Mouse (Mus musculus) thymus, adult 2 months (tissue): Measurements from ENCODE around the gene Adprm. TPM values are rescaled to one million over a fixed set of nuclear protein-coding genes. Genes with fewer than 3 reads are reported as not detected.
"Not testable (repeated sequence)": the region's sequence is repeated elsewhere in the genome, so short reads cannot be mapped to it uniquely, and the experiment has no call there.

Experiments
- DNase-seq: peaks from one replicate; pipeline ENCODE4 v3.0.0; 2021
- H3K27ac ChIP-seq: fragments of 200-500 bp; 2 replicates; pipeline ENCODE4 v1.5.1; 2012; ENCODE audit warnings: low read length, control low read depth; ENCODE audit not compliant: control insufficient read depth, insufficient read depth
- H3K27me3 ChIP-seq: fragments of 200-500 bp; 2 replicates; pipeline ENCODE4 v1.6.1; 2012; ENCODE audit warnings: mild to moderate bottlenecking, low read length, moderate library complexity, mixed read lengths; ENCODE audit not compliant: control insufficient read depth, insufficient read depth
- H3K36me3 ChIP-seq: fragments of 200-500 bp; 2 replicates; pipeline ENCODE4 v1.6.1; 2012; ENCODE audit warnings: mild to moderate bottlenecking, low read length, moderate library complexity; ENCODE audit not compliant: control insufficient read depth, insufficient read depth
- H3K4me1 ChIP-seq: fragments of 200-500 bp; replicated peaks from 2 replicates; pipeline ENCODE4 v1.6.1; 2012; ENCODE audit warnings: low read length; ENCODE audit not compliant: control insufficient read depth, insufficient read depth
- H3K4me3 ChIP-seq: fragments of 200-500 bp; 2 replicates; pipeline ENCODE4 v1.5.1; 2012; ENCODE audit warnings: mild to moderate bottlenecking, low read length, control low read depth, moderate library complexity; ENCODE audit not compliant: control insufficient read depth, insufficient read depth
- CTCF ChIP-seq: fragments of 200-500 bp; IDR thresholded peaks from 2 replicates; pipeline ENCODE4 v1.5.1; 2012; ENCODE audit warnings: mild to moderate bottlenecking, control low read depth, low read length, moderate library complexity, borderline replicate concordance; ENCODE audit not compliant: control insufficient read depth, poor library complexity, insufficient read depth; ENCODE audit errors: extremely low read depth
- POLR2A ChIP-seq: fragments of 200-500 bp; IDR thresholded peaks from 2 replicates; pipeline ENCODE4 v1.6.1; 2012; ENCODE audit warnings: mild to moderate bottlenecking, low read length, control low read depth, moderate library complexity; ENCODE audit not compliant: control insufficient read depth, poor library complexity, insufficient read depth; ENCODE audit errors: extremely low read depth
- WGBS: fragments of 180-500 bp; shearing (Covaris S2); methylation state at CpG from one replicate; pipeline ENCODE4 v1.1.7; 2018; 5-methylcytosine and 5-hydroxymethylcytosine counted together
- polyA plus RNA-seq: library from polyadenylated mRNA; depleted of rRNA; stranded (reverse); fragments of >200 nt; gene quantifications from 2 replicates; pipeline ENCODE4 v1.2.3, GENCODE M21; 2012

Gene Adprm
- polyA plus RNA-seq, 1 experiment: 26.2 TPM

DNA sequence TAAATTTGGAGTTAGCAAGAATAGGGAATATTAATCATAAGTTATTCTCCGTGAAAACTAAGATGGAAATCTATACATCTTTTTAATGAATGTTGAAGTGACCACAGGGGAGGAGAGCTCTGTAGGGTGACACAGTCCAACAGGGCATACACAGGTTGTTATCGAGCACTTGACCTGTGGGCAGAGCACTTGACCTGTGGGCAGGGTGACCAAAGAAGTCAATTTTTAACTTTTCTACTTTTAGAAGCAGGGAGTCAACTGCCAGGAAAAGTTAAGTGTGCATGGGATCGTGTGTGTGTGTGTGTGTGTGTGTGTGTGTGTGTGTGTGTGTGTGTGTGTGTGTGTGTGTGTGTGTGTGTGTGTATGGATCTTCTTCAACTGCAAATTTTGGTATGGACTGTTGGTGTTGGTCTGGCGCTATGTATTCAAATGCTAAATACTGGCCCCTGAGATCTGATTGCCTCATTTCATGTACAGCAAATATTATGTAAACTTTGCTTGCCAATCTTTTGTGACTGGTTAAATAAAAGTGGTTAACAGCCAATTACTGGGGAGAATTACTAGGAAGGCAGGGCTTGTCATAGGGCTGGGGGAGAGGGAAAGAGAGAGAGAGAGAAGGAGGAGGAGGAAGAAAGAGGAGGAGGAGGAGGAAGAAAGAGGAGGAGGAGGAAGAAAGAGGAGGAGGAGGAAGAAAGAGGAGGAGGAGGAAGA lies 17.5 kb downstream of the Adprm start:
- Histone ChIP-seq H3K4me1 (no peaks in the 10 kb centered on the region), H3K4me3 (no peak overlapping the region), H3K27ac (no peak overlapping the region), H3K27me3 (no peaks in the 10 kb centered on the region), H3K36me3 (peaks cover 13% of the 10 kb centered on the region)
- DNase-seq: no peak
- 89% methylated on average over 4 of the region's 4 CpGs for WGBS
- TF ChIP-seq CTCF: no peak
- TF ChIP-seq POLR2A: no peak

DNA sequence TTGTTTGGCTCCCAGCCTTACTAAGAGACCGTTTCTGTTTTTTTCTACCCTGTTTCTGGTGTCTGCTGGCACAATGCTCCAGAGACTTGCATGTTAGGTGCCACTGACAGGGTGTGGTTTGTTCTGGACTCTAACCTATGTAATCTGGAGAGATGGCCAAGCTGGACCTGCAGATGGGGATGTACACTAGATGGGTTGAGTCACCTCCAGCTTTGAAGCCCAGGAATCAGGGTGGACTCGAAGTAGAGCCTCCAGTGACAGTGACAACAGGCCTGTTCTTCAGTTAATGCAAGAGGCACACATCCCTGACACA lies 20.8 kb downstream of the Adprm start:
- Histone ChIP-seq H3K27ac (no peak overlapping the region), H3K4me3 (no peak overlapping the region), H3K36me3 (no peaks in the 10 kb centered on the region), H3K27me3 (no peaks in the 10 kb centered on the region), H3K4me1 (no peaks in the 10 kb centered on the region)
- WGBS: 83% methylated on average over 2 of the region's 2 CpGs
- TF ChIP-seq CTCF: no peak
- TF ChIP-seq POLR2A: no peak
- DNase-seq: no peak

DNA sequence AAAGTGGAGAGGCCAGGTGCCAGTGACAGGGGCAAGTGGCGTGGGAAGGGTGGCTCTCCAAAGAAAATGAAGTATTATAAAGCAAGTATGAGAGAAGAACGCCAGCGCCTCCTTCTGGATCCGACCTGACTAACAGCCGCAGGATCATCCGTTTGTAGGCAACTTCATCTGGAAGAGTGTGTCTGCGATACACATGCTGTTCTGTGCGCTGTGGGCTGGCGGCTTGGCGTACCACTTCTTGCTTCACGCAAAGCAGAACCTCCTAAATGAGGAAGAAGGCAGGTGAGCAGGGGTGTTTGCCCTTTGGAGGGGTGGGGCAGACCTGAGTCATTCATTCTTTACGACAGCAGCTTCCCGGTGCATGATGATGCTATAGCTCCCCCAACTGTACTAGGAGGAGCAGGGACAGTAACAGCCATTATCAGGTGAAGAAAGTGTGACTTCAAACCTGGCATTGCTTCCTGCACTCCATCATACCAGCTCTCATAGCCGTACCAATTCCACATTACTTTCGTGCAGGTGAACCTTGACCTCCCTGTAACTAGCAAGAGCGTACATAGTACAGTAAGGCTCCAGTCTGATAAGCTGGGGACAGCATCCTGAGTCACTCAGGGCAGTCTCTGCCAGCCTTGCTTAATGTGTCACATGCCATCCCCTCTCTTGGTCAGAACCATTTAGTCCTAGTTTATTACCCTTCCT lies 21.3 kb downstream of the Adprm start:
- TF ChIP-seq POLR2A: no peak
- TF ChIP-seq CTCF: no peak
- Histone ChIP-seq H3K4me1 (no peaks in the 10 kb centered on the region), H3K27ac (no peak overlapping the region), H3K27me3 (no peaks in the 10 kb centered on the region), H3K4me3 (no peak overlapping the region), H3K36me3 (no peaks in the 10 kb centered on the region)
- DNase-seq: no peak
- WGBS: 46% methylated on average over 16 of the region's 16 CpGs

DNA sequence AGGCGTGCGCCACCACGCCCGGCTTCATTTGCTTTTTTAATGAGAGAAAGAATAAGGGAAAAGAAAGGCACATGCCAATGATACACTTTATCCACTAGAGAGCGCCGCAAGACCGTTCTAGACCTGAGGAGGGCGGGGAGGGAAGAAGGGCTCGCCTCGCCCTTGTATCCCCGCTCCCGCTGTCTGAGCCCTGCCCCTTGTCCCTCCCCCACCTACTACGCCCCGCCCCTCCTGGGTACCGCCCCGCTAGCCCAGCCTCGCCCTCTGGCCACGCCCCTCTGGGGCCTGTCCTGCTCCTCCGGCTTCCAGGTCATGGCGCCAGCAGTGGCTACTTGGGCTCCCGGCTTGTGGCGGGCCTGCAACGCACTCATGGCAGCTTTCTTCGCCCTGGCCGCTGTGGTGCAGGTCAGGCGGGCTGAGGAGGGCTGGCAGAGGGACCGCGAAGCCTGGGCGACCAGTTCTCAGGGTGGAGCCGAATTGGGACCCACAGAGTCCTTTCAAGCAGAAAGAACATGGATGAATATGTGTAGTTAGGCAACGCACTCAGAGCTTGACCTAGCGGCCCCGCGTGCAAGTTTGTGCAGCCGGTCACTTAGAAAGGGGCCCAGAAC lies 27.4 kb downstream of the Adprm start, which contains the start of gene Tmem220:
Gene Tmem220, plus strand, starts transcription at position 288 of the 611 bp plus-strand sequence.
- H3K4me1 ChIP-seq: peaks cover 5% of the 10 kb centered on the region; the same call in 1 of the 2 replicates
- TF ChIP-seq CTCF (peak; percentile 61; the same call in 1 of the 2 replicates), POLR2A (no peak)
- DNase-seq: peak; percentile 89
- H3K27me3 ChIP-seq: no peaks in the 10 kb centered on the region
- 4% methylated on average over 34 of the region's 35 CpGs for WGBS
- peak within 1 kb of the TSS; percentile 41 for H3K4me3 ChIP-seq
- H3K27ac ChIP-seq: no peak within 1 kb of the TSS
- H3K36me3 ChIP-seq: no peaks in the 10 kb centered on the region

DNA sequence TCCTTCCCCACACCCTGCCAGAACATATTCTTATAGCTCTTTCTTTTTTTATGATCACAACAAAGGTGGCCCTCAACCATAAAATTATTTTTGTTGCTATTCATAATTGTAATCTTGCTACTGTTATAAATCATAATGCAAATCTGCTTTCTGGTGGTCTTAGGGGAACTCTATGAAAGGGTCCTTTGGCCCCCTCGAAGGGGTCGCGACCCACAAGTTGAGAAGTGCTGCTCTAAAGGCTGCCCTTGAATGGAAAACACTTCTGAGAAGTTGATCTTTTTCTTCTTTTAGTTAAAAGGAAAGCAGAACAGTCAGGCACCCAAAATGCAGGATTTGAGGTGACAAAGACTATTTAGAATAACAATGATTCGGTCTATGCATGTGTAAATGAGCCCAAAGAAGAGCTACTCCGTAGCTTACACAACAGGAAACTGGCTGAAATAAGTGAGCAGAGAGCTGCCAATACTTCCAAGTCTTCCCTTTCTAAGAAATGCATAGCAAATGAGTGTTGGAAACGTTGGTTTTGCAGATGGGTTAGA lies 28.5 kb downstream of the Adprm start:
- peaks cover 5% of the 10 kb centered on the region; the same call in 1 of the 2 replicates for H3K4me1 ChIP-seq
- H3K27me3 ChIP-seq: no peaks in the 10 kb centered on the region

DNA sequence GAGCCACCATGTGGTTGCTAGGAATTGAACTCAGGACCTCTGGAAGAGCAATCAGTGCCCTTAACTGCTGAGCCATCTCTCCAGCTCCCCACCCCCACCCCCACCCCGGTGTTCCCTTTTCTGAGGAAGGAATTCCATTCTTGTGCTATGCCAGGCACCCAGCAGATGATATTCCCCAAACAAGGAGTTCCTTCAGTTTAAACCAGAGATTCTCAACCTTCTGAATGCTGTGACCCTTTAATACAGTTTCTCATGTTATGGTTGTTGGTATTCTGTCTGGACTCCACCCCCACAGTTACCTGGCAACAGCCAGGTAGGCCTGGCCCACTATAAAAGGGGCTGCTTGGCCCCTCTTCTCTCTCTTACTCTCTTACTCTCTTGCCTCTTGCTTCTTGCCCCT lies 29.2 kb downstream of the Adprm start:
- not testable (repeated sequence) for H3K27me3 ChIP-seq, DNase-seq, H3K27ac ChIP-seq, H3K4me3 ChIP-seq, H3K4me1 ChIP-seq, H3K36me3 ChIP-seq
- WGBS: 55% methylated on average over 1 of the region's 1 CpGs

More for the DNA sequence above, 28.5 kb downstream of the Adprm start:
- Histone ChIP-seq H3K4me3 (no peak overlapping the region), H3K27ac (no peak overlapping the region), H3K36me3 (no peaks in the 10 kb centered on the region)
- TF ChIP-seq CTCF: no peak
- no peak for TF ChIP-seq POLR2A
- no peak for DNase-seq
- WGBS: 55% methylated on average over 6 of the region's 6 CpGs
